Mouse (Mus musculus): ENCODE measurements around the gene Cdh5. TPM values are rescaled to one million over a fixed set of nuclear protein-coding genes. Genes with fewer than 3 reads are reported as not detected.

Gene Cdh5
- polyA plus RNA-seq (2014; fragmentation: Illumina TruSeq; extraction: RNeasy Lipid Tissue Mini Kit (QIAGEN cat#74804)), result 14.7 TPM

DNA sequence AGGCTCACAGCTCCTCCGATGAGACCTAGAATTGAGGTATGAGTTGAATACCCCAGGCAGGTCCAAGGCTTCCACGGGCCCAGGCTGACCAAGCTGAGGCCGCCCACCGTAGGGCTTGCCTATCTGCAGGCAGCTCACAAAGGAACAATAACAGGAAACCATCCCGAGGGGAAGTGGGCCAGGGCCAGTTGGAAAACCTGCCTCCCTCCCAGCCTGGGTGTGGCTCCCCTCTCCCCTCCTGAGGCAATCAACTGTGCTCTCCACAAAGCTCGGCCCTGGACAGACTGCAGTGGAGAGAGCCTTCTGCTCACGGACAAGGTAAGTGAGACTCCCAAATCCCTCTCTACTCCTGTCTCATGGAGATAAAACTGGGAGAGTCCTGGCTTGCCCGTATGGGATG is at the start of gene Cdh5:
Gene Cdh5 (plus strand): TSS at position 211 of the 400 bp plus-strand sequence.

GRCm38 (mm10) chr8:104170118-104171049 is 69.0 kb downstream of the Cdh5 start, which contains the start of gene Bean1:
Gene Bean1 (plus strand): TSS chr8:104170442.

Other genes with a start within 250 kb of the Cdh5 start
- 3.9 TPM for gene Bean1, start 68.8 kb downstream of the Cdh5 start, polyA plus RNA-seq (2014; fragmentation: Illumina TruSeq; extraction: RNeasy Lipid Tissue Mini Kit (QIAGEN cat#74804))
- 17.4 TPM for gene Tk2, start 146.9 kb downstream of the Cdh5 start, polyA plus RNA-seq (2014; fragmentation: Illumina TruSeq; extraction: RNeasy Lipid Tissue Mini Kit (QIAGEN cat#74804))
- 52.4 TPM for gene Cklf, start 149.2 kb downstream of the Cdh5 start, polyA plus RNA-seq (2014; fragmentation: Illumina TruSeq; extraction: RNeasy Lipid Tissue Mini Kit (QIAGEN cat#74804))
- 31.9 TPM for gene Cmtm2a, start 191.6 kb downstream of the Cdh5 start, polyA plus RNA-seq (2014; fragmentation: Illumina TruSeq; extraction: RNeasy Lipid Tissue Mini Kit (QIAGEN cat#74804))
- not detected for gene Gm45711, start 208.5 kb downstream of the Cdh5 start, polyA plus RNA-seq (2014; fragmentation: Illumina TruSeq; extraction: RNeasy Lipid Tissue Mini Kit (QIAGEN cat#74804))
- gene Cmtm1, start 208.5 kb downstream of the Cdh5 start, polyA plus RNA-seq (2014; fragmentation: Illumina TruSeq; extraction: RNeasy Lipid Tissue Mini Kit (QIAGEN cat#74804)), result not detected
- gene Gm11020, start 219.9 kb downstream of the Cdh5 start, polyA plus RNA-seq (2014; fragmentation: Illumina TruSeq; extraction: RNeasy Lipid Tissue Mini Kit (QIAGEN cat#74804)), result not detected
- gene Cmtm2b, start 220.6 kb downstream of the Cdh5 start, polyA plus RNA-seq (2014; fragmentation: Illumina TruSeq; extraction: RNeasy Lipid Tissue Mini Kit (QIAGEN cat#74804)), result not detected
- 74.6 TPM for gene Cmtm3, start 237.8 kb downstream of the Cdh5 start, polyA plus RNA-seq (2014; fragmentation: Illumina TruSeq; extraction: RNeasy Lipid Tissue Mini Kit (QIAGEN cat#74804))

All from ovary, adult 10 weeks (tissue).